Mouse (Mus musculus) left cerebral cortex, adult 8-10 months (tissue): ENCODE measurements around the gene Frmd4b. TPM values are rescaled to one million over a fixed set of nuclear protein-coding genes. Genes with fewer than 3 reads are reported as not detected.

Experiments
- DNase-seq, 2 experiments: peaks; one replicate each; pipeline ENCODE4 v3.0.0; 2022; ENCODE audit warnings: low spot score in 2 of 2
- total RNA-seq, 4 experiments: library from RNA; stranded (reverse); gene quantifications; 2 replicates each; pipeline ENCODE4 v1.2.4; 2022

The Frmd4b gene
- total RNA-seq, 4 experiments from 2014 or later: 20.1 to 23.7 (median 22.7) TPM

GRCm38 (mm10) chr6:97580479-97581030 lies 36.8 kb downstream of the Frmd4b start:
- DNase-seq: no peak

- DNase-seq: no peak
These were observed 37.6 kb downstream of the Frmd4b start for GRCm38 (mm10) chr6:97579704-97580103.

- DNase-seq: no peak
These were observed 39.1 kb downstream of the Frmd4b start for GRCm38 (mm10) chr6:97578210-97578609.

GRCm38 (mm10) chr6:97577349-97577748 lies 40.0 kb downstream of the Frmd4b start:
- DNase-seq: no peak

- no peak for DNase-seq
These were observed 40.6 kb downstream of the Frmd4b start for GRCm38 (mm10) chr6:97576565-97577346.

GRCm38 (mm10) chr6:97576096-97576495 lies 41.2 kb downstream of the Frmd4b start:
- no peak for DNase-seq

GRCm38 (mm10) chr6:97574973-97575372 lies 42.4 kb downstream of the Frmd4b start:
- no peak for DNase-seq

GRCm38 (mm10) chr6:97572226-97572625 lies 45.1 kb downstream of the Frmd4b start:
- no peak for DNase-seq

GRCm38 (mm10) chr6:97568538-97568937 lies 48.8 kb downstream of the Frmd4b start:
- DNase-seq: no peak

GRCm38 (mm10) chr6:97566746-97567145 lies 50.6 kb downstream of the Frmd4b start:
- no peak for DNase-seq

GRCm38 (mm10) chr6:97557147-97557546 lies 60.2 kb downstream of the Frmd4b start:
- DNase-seq: no peak

- DNase-seq: no peak
These were observed 61.7 kb downstream of the Frmd4b start for GRCm38 (mm10) chr6:97555637-97556036.

- no peak for DNase-seq
These were observed 63.9 kb downstream of the Frmd4b start for GRCm38 (mm10) chr6:97553431-97553830.

- DNase-seq: no peak
These were observed 64.8 kb downstream of the Frmd4b start for GRCm38 (mm10) chr6:97552573-97552972.

- DNase-seq: no peak
These were observed 65.5 kb downstream of the Frmd4b start for GRCm38 (mm10) chr6:97551884-97552283.

GRCm38 (mm10) chr6:97551161-97551560 lies 66.2 kb downstream of the Frmd4b start:
- DNase-seq: no peak

- DNase-seq: no peak
These were observed 76.9 kb downstream of the Frmd4b start for GRCm38 (mm10) chr6:97540458-97540857.

GRCm38 (mm10) chr6:97535763-97536445 lies 81.4 kb downstream of the Frmd4b start:
- peak in 1 of 2 experiments; percentile 24 for DNase-seq

GRCm38 (mm10) chr6:97531043-97531442 lies 86.3 kb downstream of the Frmd4b start:
- DNase-seq: no peak

- no peak for DNase-seq
These were observed 88.2 kb downstream of the Frmd4b start for GRCm38 (mm10) chr6:97528961-97529680.

- DNase-seq: no peak
These were observed 91.2 kb downstream of the Frmd4b start for GRCm38 (mm10) chr6:97526092-97526491.

GRCm38 (mm10) chr6:97523118-97523517 lies 94.2 kb downstream of the Frmd4b start:
- DNase-seq: peak; percentile 22 to 67
